Mouse (Mus musculus) midbrain, postnatal 0 days (tissue): ENCODE results near the gene Tcp11l1. TPM values are rescaled to one million over a fixed set of nuclear protein-coding genes. Genes with fewer than 3 reads are reported as not detected.

Experiments
- ATAC-seq: fragments of 200-750 bp; cut with Nextera tagmentation; 2 replicates; pipeline ENCODE4 v1.8.0; 2017; ENCODE audit warnings: moderate number of reproducible peaks, mild to moderate bottlenecking, moderate TSS enrichment, moderate library complexity; ENCODE audit not compliant: low FRiP score
- DNase-seq: peaks from one replicate; pipeline ENCODE4 v3.0.0-alpha.2; 2015; ENCODE audit warnings: low spot score
- H3K27ac ChIP-seq: fragments of 300-500 bp; sonication (generic); 2 replicates; pipeline ENCODE4 v1.5.1; 2014; ENCODE audit warnings: low read depth, mild to moderate bottlenecking, low read length, mixed read lengths
- H3K27me3 ChIP-seq: fragments of 300-500 bp; sonication (generic); 2 replicates; pipeline ENCODE4 v1.6.1; 2014; ENCODE audit warnings: low read length, control low read depth, mixed read lengths; ENCODE audit not compliant: insufficient read depth
- H3K36me3 ChIP-seq: fragments of 300-500 bp; sonication (generic); 2 replicates; pipeline ENCODE4 v1.6.1; 2014; ENCODE audit warnings: low read length, control low read depth, mixed read lengths; ENCODE audit not compliant: insufficient read depth
- H3K4me1 ChIP-seq: fragments of 300-500 bp; sonication (generic); 2 replicates; pipeline ENCODE4 v1.6.1; 2014; ENCODE audit warnings: mild to moderate bottlenecking, control low read depth, antibody characterized with exemption, low read length, mixed read lengths; ENCODE audit not compliant: insufficient read depth
- H3K4me2 ChIP-seq: fragments of 300-500 bp; sonication (generic); 2 replicates; pipeline ENCODE4 v1.6.1; 2014; ENCODE audit warnings: low read depth, mild to moderate bottlenecking, low read length, mixed read lengths; ENCODE audit not compliant: poor library complexity, severe bottlenecking
- H3K4me3 ChIP-seq: fragments of 300-500 bp; sonication (generic); 2 replicates; pipeline ENCODE4 v1.5.1; 2014; ENCODE audit warnings: low read depth, mild to moderate bottlenecking, low read length, moderate library complexity
- H3K9ac ChIP-seq: fragments of 300-500 bp; sonication (generic); replicated peaks from 2 replicates; pipeline ENCODE4 v1.6.1; 2014; ENCODE audit warnings: mild to moderate bottlenecking, low read length, moderate library complexity, mixed read lengths; ENCODE audit not compliant: poor library complexity, severe bottlenecking
- H3K9me3 ChIP-seq: fragments of 300-500 bp; sonication (generic); 2 replicates; pipeline ENCODE4 v1.6.1; 2016; ENCODE audit warnings: low read length, control low read depth
- CTCF ChIP-seq: IDR thresholded peaks from 2 replicates; pipeline ENCODE4 v1.5.1; 2016; ENCODE audit warnings: antibody characterized with exemption, mild to moderate bottlenecking
- WGBS: fragments of 180-500 bp; shearing (Covaris S2); extraction: QIAGEN DNeasy Blood & Tissue Kit; methylation state at CpG from one replicate; pipeline ENCODE4 v1.1.7; 2014; 5-methylcytosine and 5-hydroxymethylcytosine counted together
- polyA plus RNA-seq: library from polyadenylated mRNA; unstranded; fragments of >200 nt; fragmentation: Nextera tagmentation; extraction: Ambion mirVana; gene quantifications from 2 replicates; pipeline ENCODE4 v1.2.1, GENCODE M21; 2015
- total RNA-seq: library from RNA; depleted of rRNA; stranded (reverse); fragments of >200 nt; gene quantifications from 2 replicates; pipeline ENCODE4 v1.2.3, GENCODE M21; 2014

Tcp11l1 gene
- total and polyA plus RNA-seq, 2 experiments from 2014 or later = 27.8 to 58.8 TPM

DNA sequence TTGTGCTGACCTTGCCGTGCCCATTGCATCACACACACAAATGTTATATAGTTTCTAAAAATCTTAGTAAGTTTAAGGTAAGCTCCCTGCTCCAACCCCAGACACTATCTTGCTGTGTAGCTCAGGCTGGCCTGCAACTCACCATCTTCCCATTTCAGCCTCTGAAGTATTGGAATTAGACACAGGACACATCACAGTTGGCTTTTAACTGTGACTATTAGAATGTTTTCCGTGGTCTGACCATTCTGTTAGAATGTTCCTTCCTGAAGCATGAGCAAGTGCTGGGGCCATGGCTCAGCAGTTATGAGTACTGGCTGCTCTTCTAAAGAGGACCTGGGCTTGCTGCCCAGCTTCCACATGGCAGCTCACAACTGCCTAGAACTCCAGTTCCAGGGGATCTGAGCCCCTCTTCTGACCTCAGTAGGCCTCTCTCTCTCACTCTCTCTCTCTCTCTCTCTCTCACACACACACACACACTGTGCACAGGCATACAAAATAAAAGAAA lies 5.3 kb upstream of the Tcp11l1 start:
- Histone ChIP-seq H3K9me3 (no peaks in the 10 kb centered on the region), H3K4me3 (no peak overlapping the region), H3K9ac (no peak overlapping the region), H3K36me3 (no peaks in the 10 kb centered on the region), H3K4me1 (no peaks in the 10 kb centered on the region), H3K27me3 (no peaks in the 10 kb centered on the region), H3K27ac (no peak overlapping the region), H3K4me2 (no peak overlapping the region)
- WGBS = 98% methylated on average over 2 of the region's 2 CpGs
- no peak for TF ChIP-seq CTCF
- ATAC-seq (no peak), DNase-seq (no peak)

DNA sequence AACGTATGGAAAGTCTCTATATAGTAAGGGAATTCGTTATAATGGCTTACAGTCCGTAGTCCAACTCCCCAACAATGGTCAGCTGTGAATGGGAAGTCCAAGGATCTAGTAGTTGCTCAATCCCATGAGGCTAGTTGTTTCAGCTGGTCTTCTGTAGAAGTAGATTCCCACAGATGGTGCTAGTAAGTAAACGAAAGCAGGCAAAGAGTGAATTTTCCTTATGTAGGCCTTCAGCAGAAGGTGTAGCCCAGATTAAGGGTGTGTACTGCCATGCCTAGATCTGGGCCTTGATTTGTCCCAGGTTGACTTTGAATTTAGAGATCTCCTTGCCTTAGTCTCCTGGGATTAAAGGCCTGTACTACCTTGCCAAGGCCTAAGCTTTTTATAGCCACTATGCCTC lies 4.3 kb upstream of the Tcp11l1 start, which contains the start of gene Pin1rt1:
Gene Pin1rt1 (minus strand): TSS at position 101 of the 400 bp plus-strand sequence.
- Histone ChIP-seq H3K4me1 (no peaks in the 10 kb centered on the region), H3K27ac (no peak within 1 kb of the TSS), H3K27me3 (no peaks in the 10 kb centered on the region), H3K4me2 (no peak within 1 kb of the TSS), H3K9ac (no peak within 1 kb of the TSS), H3K9me3 (no peaks in the 10 kb centered on the region), H3K36me3 (no peaks in the 10 kb centered on the region), H3K4me3 (no peak within 1 kb of the TSS)
- WGBS = 89% methylated on average over 4 of the region's 4 CpGs
- TF ChIP-seq CTCF = no peak
- no peak for DNase-seq
- ATAC-seq = no peak

DNA sequence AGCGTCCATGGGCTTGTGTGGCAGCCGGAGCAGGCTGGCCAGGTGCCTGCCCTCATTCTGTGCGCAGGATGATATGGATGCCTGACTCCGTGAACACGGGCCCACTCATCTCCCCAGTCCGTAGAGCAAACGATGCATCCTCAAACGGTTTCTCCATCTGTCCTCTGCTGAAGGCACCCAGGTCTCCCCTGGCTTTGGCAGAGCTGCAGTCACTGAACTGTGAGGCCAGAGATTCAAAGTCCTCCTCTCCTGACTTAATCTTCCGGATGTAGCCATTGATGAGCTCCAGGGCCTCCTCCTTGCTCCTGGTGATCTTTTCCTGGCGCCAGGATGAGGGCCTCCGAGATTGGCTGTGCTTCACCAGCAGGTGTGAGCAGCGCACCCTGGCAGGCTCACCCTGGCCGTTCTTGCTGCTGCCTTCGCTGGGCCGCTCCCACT lies 2.3 kb upstream of the Tcp11l1 start:
- 41% methylated on average over 15 of the region's 15 CpGs for WGBS
- no peak for DNase-seq
- Histone ChIP-seq H3K4me2 (no peak overlapping the region), H3K27ac (no peak overlapping the region), H3K36me3 (no peaks in the 10 kb centered on the region), H3K4me1 (peaks cover 4% of the 10 kb centered on the region; the same call in 1 of the 2 replicates), H3K9ac (no peak overlapping the region), H3K27me3 (no peaks in the 10 kb centered on the region), H3K4me3 (no peak overlapping the region), H3K9me3 (no peaks in the 10 kb centered on the region)
- no peak for TF ChIP-seq CTCF
- ATAC-seq = no peak

DNA sequence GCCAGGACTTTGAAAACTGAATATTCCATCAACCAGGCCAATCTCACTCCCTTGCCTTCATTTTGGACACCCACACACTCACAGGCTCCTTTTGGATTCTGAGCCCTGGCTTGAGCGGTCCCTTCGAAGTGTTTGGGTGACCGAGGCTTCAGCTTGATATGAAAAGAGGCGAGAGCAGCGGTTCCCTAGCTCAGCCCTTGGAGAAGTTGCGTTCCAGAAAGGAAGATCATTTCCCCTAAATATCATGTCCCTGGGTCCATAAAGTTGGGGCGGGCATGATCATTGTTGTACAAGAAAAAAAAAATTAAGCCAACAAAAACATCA lies 479 bp upstream of the Tcp11l1 start:
- Histone ChIP-seq H3K36me3 (0 out of 2 replicates have a peak, but pooled peaks cover 3% of the 10 kb centered on the region), H3K27ac (peak overlapping the region; percentile 84), H3K9ac (peak overlapping the region; percentile 81), H3K9me3 (no peaks in the 10 kb centered on the region), H3K4me3 (peak overlapping the region; percentile 80), H3K27me3 (no peaks in the 10 kb centered on the region), H3K4me1 (peaks cover 4% of the 10 kb centered on the region; the same call in 1 of the 2 replicates), H3K4me2 (peak overlapping the region; percentile 66)
- 2% methylated on average over 7 of the region's 7 CpGs for WGBS
- TF ChIP-seq CTCF = no peak
- ATAC-seq (no peak; the same call in 1 of the 2 replicates), DNase-seq (no peak)

DNA sequence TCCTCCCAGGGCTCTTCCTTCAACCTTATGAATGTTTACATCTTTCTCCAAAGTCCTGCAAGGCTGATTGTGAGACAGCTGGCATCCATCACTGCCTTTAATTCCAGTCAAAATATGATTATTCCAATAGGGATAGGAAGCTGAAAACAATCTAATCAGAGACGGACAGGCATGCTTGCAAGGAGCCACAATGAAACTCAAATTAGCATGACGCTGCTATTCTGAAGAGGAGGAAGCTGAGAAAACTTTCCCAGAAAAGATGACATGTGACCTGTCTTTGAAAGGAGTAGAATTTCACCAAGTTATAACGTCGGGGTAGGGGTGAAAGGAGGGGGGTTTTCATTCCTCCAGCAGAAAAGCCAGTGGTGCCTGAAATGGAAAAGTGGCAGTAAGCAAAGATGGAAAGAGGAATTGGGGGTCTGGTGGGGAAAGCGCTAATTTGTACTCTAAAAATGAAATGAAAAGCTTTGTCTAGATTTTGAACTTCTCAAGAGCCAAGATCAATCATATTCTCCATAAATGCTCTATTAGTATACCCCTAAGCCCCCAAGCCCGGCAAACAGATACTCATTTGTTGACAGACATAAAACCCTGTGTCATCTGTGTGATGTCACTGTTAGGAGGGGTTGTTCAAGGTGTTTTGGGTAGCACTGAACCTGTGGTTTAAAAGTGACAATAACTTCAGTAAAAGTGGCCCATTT lies 1.1 kb downstream of the Tcp11l1 start:
- H3K27ac ChIP-seq = no peak overlapping the region
- peaks cover 4% of the 10 kb centered on the region; the same call in 1 of the 2 replicates for H3K4me1 ChIP-seq
- H3K4me2 ChIP-seq = peak overlapping the region; percentile 66
- H3K36me3 ChIP-seq = 0 out of 2 replicates have a peak, but pooled peaks cover 3% of the 10 kb centered on the region
- H3K27me3 ChIP-seq = no peaks in the 10 kb centered on the region
- H3K4me3 ChIP-seq = peak overlapping the region; percentile 80
- DNase-seq (no peak), ATAC-seq (0 out of 2 replicates have a peak, but pooled peaks have one; percentile 2)
- no peaks in the 10 kb centered on the region for H3K9me3 ChIP-seq
- WGBS = 10% methylated on average over 6 of the region's 6 CpGs
- no peak for TF ChIP-seq CTCF
- H3K9ac ChIP-seq = peak overlapping the region; percentile 81

DNA sequence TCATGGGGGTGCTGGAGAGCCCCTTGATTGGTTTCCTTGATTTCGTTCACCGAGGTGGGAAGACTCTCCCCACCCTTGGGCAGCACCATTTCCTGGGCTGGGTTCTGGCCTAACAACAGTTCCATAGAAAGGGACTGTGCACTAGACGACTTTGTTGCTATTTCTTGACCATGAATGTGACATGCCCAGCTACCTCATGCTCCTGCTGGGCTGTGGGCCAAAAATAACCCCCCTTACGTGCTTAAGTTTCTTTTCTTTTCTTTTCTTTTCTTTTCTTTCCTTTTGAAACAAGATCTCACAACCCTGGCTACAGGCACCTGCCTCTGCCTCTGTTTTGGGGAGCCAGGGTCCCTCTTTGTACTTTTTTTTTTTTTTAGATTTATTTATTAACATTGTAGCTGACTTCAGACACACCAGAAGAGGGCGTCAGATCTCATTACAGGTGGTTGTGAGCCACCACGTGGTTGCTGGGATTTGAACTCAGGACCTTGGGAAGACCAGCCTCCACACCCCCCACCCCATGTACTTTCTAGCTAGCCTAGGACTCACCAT lies 2.1 kb downstream of the Tcp11l1 start:
- Histone ChIP-seq H3K27me3 (no peaks in the 10 kb centered on the region), H3K4me2 (no peak overlapping the region), H3K27ac (no peak overlapping the region), H3K9me3 (no peaks in the 10 kb centered on the region), H3K4me1 (peaks cover 4% of the 10 kb centered on the region; the same call in 1 of the 2 replicates), H3K4me3 (no peak overlapping the region), H3K36me3 (peaks cover 7% of the 10 kb centered on the region; the same call in 1 of the 2 replicates), H3K9ac (no peak overlapping the region)
- TF ChIP-seq CTCF = no peak
- no peak for ATAC-seq
- 60% methylated on average over 6 of the region's 6 CpGs for WGBS
- DNase-seq = no peak
